ENCODE assay signal across 8 mouse cellular contexts in genomic region chr17:43460245-43461181, GRCm38 (mm10). TPM values are rescaled to one million over a fixed set of nuclear protein-coding genes. Genes with fewer than 3 reads are reported as not detected.
DNase-seq lines count a peak whose midpoint lies in the region; ATAC-seq lines count a peak whose summit lies in the region.

No protein-coding gene starts in this region.

- peak; percentile 96 for ATAC-seq in hindbrain, embryonic 11.5 days (ENCODE audit: low FRiP score)

- H3K9ac ChIP-seq in hindbrain, embryonic 11.5 days (ENCODE audit: low read depth, low read length), result no peak overlapping the region

- WGBS in hindbrain, embryonic 11.5 days, result 36% methylated on average over 19 of the region's 19 CpGs

- no peaks in the 10 kb centered on the region; the same call in 1 of the 2 replicates for H3K4me1 ChIP-seq in hindbrain, embryonic 11.5 days (replicated peaks; ENCODE audit: control insufficient read depth, insufficient read depth, low read length)

- no peak overlapping the region for H3K4me2 ChIP-seq in hindbrain, embryonic 11.5 days (replicated peaks; ENCODE audit: low read depth, low read length)

- H3K36me3 ChIP-seq in hindbrain, embryonic 11.5 days (ENCODE audit: control insufficient read depth, insufficient read depth, low read length), result no peaks in the 10 kb centered on the region

- H3K9me3 ChIP-seq in hindbrain, embryonic 11.5 days (ENCODE audit: control insufficient read depth, low read length), result no peaks in the 10 kb centered on the region

- no peaks in the 10 kb centered on the region for H3K27me3 ChIP-seq in hindbrain, embryonic 11.5 days (ENCODE audit: control insufficient read depth, insufficient read depth, low read length)

- peak; percentile 55 for DNase-seq in Muller cell, postnatal 12 days (ENCODE audit: inconsistent ontology term)
- DNase-seq in cerebellum, adult 9-10 months, result peak; percentile 19
- peak; percentile 55 to 71 for DNase-seq in frontal cortex, postnatal 10 days (ENCODE audit: low spot score in 2 of 2)
- peak; percentile 94 for DNase-seq in hindbrain, embryonic 11.5 days (ENCODE audit: low spot score)
- DNase-seq in layer of hippocampus, postnatal 14 days (ENCODE audit: low spot score in 2 of 2), result peak; percentile 69 to 74
- peak; percentile 91 for DNase-seq in lung, postnatal 10 days
- peak; percentile 95 for DNase-seq in retina, embryonic 14.5 days (ENCODE audit: low spot score)
- DNase-seq in thymus, postnatal 4 days, result peak; percentile 76

- no peak overlapping the region for H3K27ac ChIP-seq in hindbrain, embryonic 11.5 days (ENCODE audit: low read depth, low read length)

- no peak overlapping the region for H3K4me3 ChIP-seq in hindbrain, embryonic 11.5 days (ENCODE audit: low read depth, low read length)

RNA-seq across cellular contexts. Expression of gene Mep1a, which starts 42.1 kb away (rescaled TPM):
- polyA plus RNA-seq in hindbrain, embryonic 11.5 days (2014; fragmentation: Nextera tagmentation; extraction: Ambion mirVana), result not detected in 2 replicates
- total RNA-seq in layer of hippocampus, postnatal 14 days (2021), result not detected

Comparison
In these comparisons a context has a peak if more than half of its experiments do, and no peak if none do; other contexts are left out.
1. DNase-seq: peak in every context shown above with its lines; median percentile 95 in retina, embryonic 14.5 days; 94 in hindbrain, embryonic 11.5 days; 91 in lung, postnatal 10 days; 76 in thymus, postnatal 4 days; 72 in layer of hippocampus, postnatal 14 days; 63 in frontal cortex, postnatal 10 days; 55 in Muller cell, postnatal 12 days; 19 in cerebellum, adult 9-10 months.